8 mouse cellular contexts compared by ENCODE assay signal in genomic region chr1:176834880-176835279, GRCm38 (mm10). TPM values are rescaled to one million over a fixed set of nuclear protein-coding genes. Genes with fewer than 3 reads are reported as not detected.
DNase-seq lines count a peak whose midpoint lies in the region; ATAC-seq and TF ChIP-seq lines count a peak whose summit lies in the region.
"Had no signal": no experiment of that assay in that cellular context is flagged by ENCODE, and none has a peak within 500 bp of the region (broad histone marks: within the 10 kb centered on the region; RNA-seq: fewer than 3 reads in every experiment).

No protein-coding gene starts in this region.

- no peak for TF ChIP-seq CTCF in kidney, postnatal 0 days (IDR thresholded peaks at IDR 0.05; ENCODE audit: low read depth)

- TF ChIP-seq POLR2A in myocyte (IDR thresholded peaks at IDR 0.05; ENCODE audit: insufficient read length, low read depth) = peak; percentile 53

- 74% methylated on average over 6 of the region's 6 CpGs for WGBS in kidney, postnatal 0 days
- WGBS in hindbrain, embryonic 14.5 days = 52% methylated on average over 6 of the region's 6 CpGs

- no peaks in the 10 kb centered on the region for H3K4me1 ChIP-seq in kidney, postnatal 0 days (replicated peaks; ENCODE audit: insufficient read depth, low read length)
- H3K4me1 ChIP-seq in hindbrain, embryonic 14.5 days (replicated peaks; ENCODE audit: control insufficient read depth, insufficient read depth, low read length) = peaks cover 5% of the 10 kb centered on the region; the same call in 1 of the 2 replicates

- no peak for ATAC-seq in kidney, postnatal 0 days (replicated peaks; ENCODE audit: low FRiP score, low read depth)
- ATAC-seq in hindbrain, embryonic 14.5 days (ENCODE audit: low FRiP score) = no peak

- H3ac ChIP-seq in myocyte (ENCODE audit: control insufficient read depth, insufficient read length) = peak overlapping the region; percentile 95

- H3K27ac ChIP-seq in kidney, postnatal 0 days = no peak overlapping the region
- H3K27ac ChIP-seq in hindbrain, embryonic 14.5 days = no peak overlapping the region

- H3K9ac ChIP-seq in kidney, postnatal 0 days (ENCODE audit: low read depth, low read length) = no peak overlapping the region
- H3K9ac ChIP-seq in hindbrain, embryonic 14.5 days = no peak overlapping the region

- no peak overlapping the region for H3K4me3 ChIP-seq in kidney, postnatal 0 days (replicated peaks; ENCODE audit: low read depth, low read length)
- no peak overlapping the region for H3K4me3 ChIP-seq in hindbrain, embryonic 14.5 days (replicated peaks; ENCODE audit: low read length)
- peak overlapping the region; percentile 35 for H3K4me3 ChIP-seq in myocyte

- no peaks in the 10 kb centered on the region for H3K36me3 ChIP-seq in kidney, postnatal 0 days (ENCODE audit: insufficient read depth, low read length)
- H3K36me3 ChIP-seq in hindbrain, embryonic 14.5 days (replicated peaks; ENCODE audit: control insufficient read depth, insufficient read depth) = no peaks in the 10 kb centered on the region; the same call in 1 of the 2 replicates
- no peaks in the 10 kb centered on the region for H3K36me3 ChIP-seq in myocyte (ENCODE audit: control insufficient read depth, insufficient read depth)

- DNase-seq in kidney, postnatal 0 days (ENCODE audit: low spot score) = no peak
- DNase-seq in kidney, adult 11 months = no peak
- DNase-seq in embryo, embryonic 10.5 days (ENCODE audit: low spot score) = peak; percentile 19
- DNase-seq in hindbrain, embryonic 14.5 days (ENCODE audit: low spot score) = no peak
- no peak for DNase-seq in right cerebral cortex, adult 2 months (ENCODE audit: low spot score in 2 of 2)
- DNase-seq in adipocyte (ENCODE audit: low spot score) = no peak
- DNase-seq: right cerebral cortex, postnatal 25 days had no signal

- peaks cover 10% of the 10 kb centered on the region for H3K79me2 ChIP-seq in myocyte (ENCODE audit: control insufficient read depth, insufficient read depth)

- H3K27me3 ChIP-seq in kidney, postnatal 0 days (ENCODE audit: insufficient read depth, low read length) = no peaks in the 10 kb centered on the region
- H3K27me3 ChIP-seq in hindbrain, embryonic 14.5 days (ENCODE audit: control insufficient read depth, insufficient read depth, low read length) = 0 out of 2 replicates have a peak, but pooled peaks cover 6% of the 10 kb centered on the region
- H3K27me3 ChIP-seq in myocyte (ENCODE audit: control insufficient read depth, insufficient read depth, insufficient read length) = no peaks in the 10 kb centered on the region

- no peaks in the 10 kb centered on the region for H3K9me3 ChIP-seq in kidney, postnatal 0 days (replicated peaks; ENCODE audit: low read length)
- no peaks in the 10 kb centered on the region for H3K9me3 ChIP-seq in hindbrain, embryonic 14.5 days (ENCODE audit: control insufficient read depth, low read length)

- peak overlapping the region; percentile 77; the same call in 1 of the 2 replicates for H3K4me2 ChIP-seq in kidney, postnatal 0 days (ENCODE audit: low read length)
- H3K4me2 ChIP-seq in hindbrain, embryonic 14.5 days (replicated peaks) = peak overlapping the region; percentile 57; the same call in 1 of the 2 replicates
- H3K4me2 ChIP-seq in myocyte (ENCODE audit: low read depth) = peak overlapping the region; percentile 66

TF ChIP-seq in myocyte, 11 proteins besides CTCF, POLR2A, EP300 and RAD21:
- TF ChIP-seq SRF (IDR thresholded peaks at IDR 0.05; ENCODE audit: control insufficient read depth, insufficient read length, low read depth) (no peak), USF1 (IDR thresholded peaks at IDR 0.05; ENCODE audit: low read depth) (peak; percentile 96), MAX (IDR thresholded peaks at IDR 0.05; ENCODE audit: low read depth) (peak; percentile 90), TCF12 (IDR thresholded peaks at IDR 0.05; ENCODE audit: insufficient read depth, poor library complexity, severe bottlenecking) (no peak), POLR2AphosphoS2 (IDR thresholded peaks at IDR 0.05; ENCODE audit: insufficient read length, low read depth) (peak; percentile 64), MYOD1 (IDR thresholded peaks at IDR 0.05; ENCODE audit: control insufficient read depth in 1 of 3, insufficient read length in 2 of 3, low read depth in 2 of 3) (peak; percentile 68 to 83 (median 79)), MYOG (IDR thresholded peaks at IDR 0.05; ENCODE audit: control insufficient read depth in 1 of 3, insufficient read depth in 1 of 3, insufficient read length in 2 of 3, low read depth in 2 of 3) (peak in 1 of 3 experiments; percentile 41)
TF ChIP-seq in myocyte: peak in this region for 5.

RNA-seq across cellular contexts. Expression of gene Sdccag8, which starts 20.4 kb away (rescaled TPM):
- polyA plus RNA-seq in kidney, postnatal 0 days (2015; fragmentation: Nextera tagmentation; extraction: Ambion mirVana) = 22.7 and 27.0 TPM in 2 replicates
- 22.5 and 25.2 TPM in 2 replicates for polyA plus RNA-seq in hindbrain, embryonic 14.5 days (2014; fragmentation: Nextera tagmentation; extraction: Ambion mirVana)
- polyA plus RNA-seq in myocyte (2012; fragmentation: generic; extraction: Trizol) = 8.4 TPM

RNA-seq across cellular contexts. Expression of gene Cep170, which starts 21.0 kb away (rescaled TPM):
- 11.9 and 12.9 TPM in 2 replicates for polyA plus RNA-seq in kidney, postnatal 0 days (2015; fragmentation: Nextera tagmentation; extraction: Ambion mirVana)
- 135 and 136 TPM in 2 replicates for polyA plus RNA-seq in hindbrain, embryonic 14.5 days (2014; fragmentation: Nextera tagmentation; extraction: Ambion mirVana)
- 15.4 TPM for polyA plus RNA-seq in myocyte (2012; fragmentation: generic; extraction: Trizol)
